Mouse (Mus musculus): ENCODE results near the gene Anpep. TPM values are rescaled to one million over a fixed set of nuclear protein-coding genes. Genes with fewer than 3 reads are reported as not detected.
"Not testable (repeated sequence)": the region's sequence is repeated elsewhere in the genome, so short reads cannot be mapped to it uniquely, and the experiment has no call there.

Gene Anpep
- polyA plus RNA-seq, 1 experiment from 2014 or later, result 0.99 TPM

GRCm38 (mm10) chr7:79800336-79800735 is 60.5 kb downstream of the Anpep start:
- Histone ChIP-seq H3K36me3 (ENCODE audit: poor library complexity, severe bottlenecking) (no peaks in the 10 kb centered on the region), H3K4me1 (no peaks in the 10 kb centered on the region), H3K9me3 (replicated peaks) (no peaks in the 10 kb centered on the region), H3K27me3 (peaks cover 2% of the 10 kb centered on the region), H3K9ac (no peak overlapping the region), H3K4me2 (no peak overlapping the region), H3K4me3 (no peak overlapping the region), H3K27ac (no peak overlapping the region)
- WGBS, result 81% methylated on average over 4 of the region's 4 CpGs
- no peak for ATAC-seq

DNA sequence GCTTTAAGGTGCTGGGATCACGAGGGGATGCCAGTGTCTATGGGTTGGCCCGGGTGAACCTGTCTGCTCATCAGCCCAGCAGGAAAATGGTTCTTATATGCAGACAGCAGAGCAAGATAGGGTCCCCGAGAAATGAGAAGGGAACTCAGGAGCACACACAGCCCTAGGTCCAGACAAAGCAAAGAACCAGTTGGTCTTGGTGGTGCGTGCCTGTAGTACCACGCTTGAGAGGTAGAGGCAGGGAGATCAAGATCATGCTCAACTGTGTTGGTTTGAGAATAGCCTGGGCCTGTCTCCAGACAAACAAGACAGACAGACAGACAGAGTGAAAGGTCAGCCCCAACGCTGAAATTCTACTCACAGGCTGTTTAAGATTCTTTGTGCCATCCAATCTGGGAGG is 61.4 kb downstream of the Anpep start:
- 80% methylated on average over 6 of the region's 6 CpGs for WGBS
- ATAC-seq, result no peak

DNA sequence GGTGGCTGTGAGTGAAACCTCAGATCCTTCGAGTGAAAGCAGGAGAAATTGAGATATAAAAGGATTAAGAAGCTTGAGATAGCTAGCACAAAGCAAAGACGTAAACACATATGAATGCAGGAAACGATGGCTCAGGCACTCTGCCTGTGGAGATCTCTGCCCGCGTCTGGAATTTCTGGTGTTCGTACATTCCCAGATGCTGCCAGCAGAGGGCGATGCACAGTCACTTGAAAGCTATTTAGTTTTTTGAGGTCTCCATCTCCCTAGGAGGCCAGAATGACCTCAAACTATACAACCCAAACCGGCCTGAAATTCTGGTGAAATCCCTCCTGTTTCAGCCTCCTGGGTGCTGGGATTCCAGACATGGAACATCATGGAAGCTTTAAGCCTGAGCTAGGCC is 61.8 kb downstream of the Anpep start:
- H3K27me3 ChIP-seq, result peaks cover 15% of the 10 kb centered on the region
- no peaks in the 10 kb centered on the region for H3K36me3 ChIP-seq (ENCODE audit: poor library complexity, severe bottlenecking)
- no peaks in the 10 kb centered on the region for H3K9me3 ChIP-seq (replicated peaks)
- no peak overlapping the region for H3K27ac ChIP-seq
- H3K9ac ChIP-seq, result no peak overlapping the region
- no peak overlapping the region for H3K4me2 ChIP-seq
- ATAC-seq, result 0 out of 2 replicates have a peak, but pooled peaks have one; percentile 8
- H3K4me1 ChIP-seq, result no peaks in the 10 kb centered on the region
- H3K4me3 ChIP-seq, result no peak overlapping the region
- 5% methylated on average over 8 of the region's 8 CpGs for WGBS

More for the DNA sequence above, 61.4 kb downstream of the Anpep start:
- Histone ChIP-seq H3K9me3 (replicated peaks) (no peaks in the 10 kb centered on the region), H3K27me3 (peaks cover 10% of the 10 kb centered on the region), H3K27ac (no peak overlapping the region), H3K9ac (no peak overlapping the region), H3K36me3 (ENCODE audit: poor library complexity, severe bottlenecking) (no peaks in the 10 kb centered on the region), H3K4me1 (no peaks in the 10 kb centered on the region), H3K4me3 (no peak overlapping the region), H3K4me2 (no peak overlapping the region)

DNA sequence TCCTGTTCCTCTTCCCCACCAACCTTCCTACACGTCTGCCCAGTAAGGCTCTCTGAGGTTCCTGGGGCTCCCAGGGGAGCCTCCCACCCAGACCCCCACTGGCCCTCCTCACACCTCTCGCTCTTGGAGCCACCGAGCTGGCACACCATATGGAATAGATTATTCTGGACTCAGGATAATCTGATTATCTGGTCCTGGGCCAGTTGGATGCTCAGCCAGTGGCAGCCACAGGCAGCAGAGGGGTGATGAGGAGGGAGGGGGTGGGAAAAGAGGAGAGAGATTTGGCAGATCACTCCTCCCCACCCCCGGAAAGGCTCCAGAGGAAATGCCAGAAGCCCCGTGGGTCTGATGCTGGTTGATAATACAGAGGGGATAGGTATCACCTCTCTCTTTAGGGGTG is 62.3 kb downstream of the Anpep start:
- no peak overlapping the region for H3K9ac ChIP-seq
- 26% methylated on average over 5 of the region's 5 CpGs for WGBS
- ATAC-seq, result no peak
- no peaks in the 10 kb centered on the region for H3K4me1 ChIP-seq
- no peak overlapping the region for H3K27ac ChIP-seq
- H3K27me3 ChIP-seq, result peaks cover 19% of the 10 kb centered on the region
- H3K4me2 ChIP-seq, result no peak overlapping the region
- H3K9me3 ChIP-seq (replicated peaks), result no peaks in the 10 kb centered on the region
- H3K4me3 ChIP-seq, result no peak overlapping the region
- H3K36me3 ChIP-seq (ENCODE audit: poor library complexity, severe bottlenecking), result no peaks in the 10 kb centered on the region

- Histone ChIP-seq H3K27ac (no peak within 1 kb of the TSS), H3K4me2 (peak within 1 kb of the TSS; percentile 73), H3K36me3 (ENCODE audit: poor library complexity, severe bottlenecking) (no peaks in the 10 kb centered on the region), H3K9me3 (replicated peaks) (no peaks in the 10 kb centered on the region), H3K4me1 (peaks cover 15% of the 10 kb centered on the region; the same call in 1 of the 2 replicates), H3K27me3 (peaks cover 53% of the 10 kb centered on the region), H3K4me3 (peak within 1 kb of the TSS; percentile 46), H3K9ac (peak within 1 kb of the TSS; percentile 60)
- ATAC-seq, result peak; percentile 14; the same call in 1 of the 2 replicates
- 70% methylated on average over 6 of the region's 6 CpGs for WGBS
These were observed 67.2 kb downstream of the Anpep start, which contains the start of gene Mesp1 for GRCm38 (mm10) chr7:79793688-79794087. TSS of gene Mesp1 (minus strand) at chr7:79793788.

DNA sequence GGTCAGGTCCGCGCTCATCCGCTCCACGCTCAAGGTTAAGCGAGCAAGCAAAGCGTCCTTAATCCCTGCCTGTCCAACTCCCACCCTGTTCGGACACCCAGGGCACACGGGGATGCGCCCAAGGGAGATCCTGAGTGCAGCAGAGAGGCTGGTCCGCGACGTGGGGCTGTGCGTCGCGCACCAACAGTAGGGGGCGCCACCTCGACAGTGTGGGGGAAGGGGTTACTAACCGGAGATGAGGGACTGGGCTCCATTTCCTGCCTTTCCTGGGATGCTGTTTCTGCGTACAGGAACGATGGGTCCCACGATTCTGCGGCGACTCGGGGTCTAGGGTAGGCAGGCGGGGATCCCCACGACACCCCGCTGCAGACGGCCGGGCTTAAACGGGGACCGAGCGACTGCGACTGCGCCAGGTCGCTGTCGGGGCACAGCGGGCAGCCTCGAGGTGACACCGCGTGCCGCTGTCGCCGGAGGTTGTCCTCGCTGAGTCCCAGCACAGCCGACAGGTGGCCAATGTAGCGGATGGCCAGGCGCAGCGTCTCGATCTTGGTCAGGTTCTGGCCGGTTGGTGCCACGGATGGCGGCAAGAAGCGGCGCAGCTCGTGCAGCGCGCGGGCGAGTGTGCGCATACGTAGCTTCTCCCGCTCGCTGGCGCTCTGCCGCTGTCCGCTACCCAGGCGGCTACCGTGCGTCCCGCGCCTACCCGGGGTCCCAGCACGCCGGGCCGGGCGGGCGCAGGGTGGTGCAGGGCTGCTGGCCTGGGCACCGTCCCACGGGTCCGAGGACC is 68.0 kb downstream of the Anpep start:
- Histone ChIP-seq H3K36me3 (ENCODE audit: poor library complexity, severe bottlenecking) (no peaks in the 10 kb centered on the region), H3K27ac (no peak overlapping the region), H3K9me3 (replicated peaks) (no peaks in the 10 kb centered on the region), H3K27me3 (peaks cover 52% of the 10 kb centered on the region), H3K4me1 (peaks cover 15% of the 10 kb centered on the region; the same call in 1 of the 2 replicates), H3K4me2 (peak overlapping the region; percentile 73), H3K4me3 (peak overlapping the region; percentile 46), H3K9ac (peak overlapping the region; percentile 60)
- 1% methylated on average over 73 of the region's 80 CpGs for WGBS
- ATAC-seq, result peak; percentile 61; the same call in 1 of the 2 replicates

DNA sequence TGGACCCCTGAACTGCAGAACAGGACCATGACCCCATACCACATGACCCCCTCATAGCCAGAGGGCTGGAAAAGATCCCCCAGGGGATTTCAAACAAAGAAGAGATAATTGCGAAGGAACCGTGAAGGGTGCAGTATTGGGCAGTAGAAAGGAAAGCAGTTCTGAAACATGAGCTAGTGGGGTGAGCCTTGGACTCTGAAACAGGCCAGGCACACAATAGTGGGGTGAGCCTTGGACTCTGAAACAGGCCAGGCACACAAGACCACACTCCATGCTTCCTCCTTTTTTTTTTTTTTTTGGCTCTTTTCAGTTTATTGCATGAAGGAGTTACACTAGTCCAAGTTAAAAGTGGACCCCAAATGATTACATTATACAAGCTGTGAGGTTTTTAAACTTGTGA is 71.0 kb downstream of the Anpep start:
- not testable (repeated sequence) for H3K9me3 ChIP-seq (replicated peaks); H3K27ac ChIP-seq; ATAC-seq; H3K36me3 ChIP-seq (ENCODE audit: poor library complexity, severe bottlenecking); H3K9ac ChIP-seq; H3K4me2 ChIP-seq; H3K4me3 ChIP-seq
- WGBS, result 33% methylated on average over 2 of the region's 2 CpGs
- Histone ChIP-seq H3K27me3 (peaks cover 45% of the 10 kb centered on the region), H3K4me1 (peaks cover 15% of the 10 kb centered on the region; the same call in 1 of the 2 replicates)

DNA sequence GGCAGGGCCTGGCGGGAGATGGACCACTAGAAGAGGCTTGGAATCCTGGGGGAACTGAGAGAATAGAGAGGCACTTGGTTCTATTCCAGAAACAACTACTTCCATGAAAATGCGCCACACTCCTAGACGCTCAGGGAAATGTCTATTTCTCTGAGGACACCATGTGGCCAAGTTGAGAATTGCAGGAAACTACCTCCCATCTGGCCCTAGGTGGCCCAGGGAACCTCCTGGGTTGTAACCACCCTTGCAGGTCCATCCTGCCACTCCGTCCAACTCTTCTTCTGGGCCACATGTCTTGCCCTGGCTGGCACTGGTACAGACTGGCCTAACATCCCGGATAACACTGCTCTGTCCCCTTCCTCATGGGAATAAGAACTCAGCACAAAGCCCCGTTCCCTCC is 74.6 kb downstream of the Anpep start:
- Histone ChIP-seq H3K4me2 (no peak overlapping the region), H3K27ac (no peak overlapping the region), H3K36me3 (ENCODE audit: poor library complexity, severe bottlenecking) (no peaks in the 10 kb centered on the region), H3K9me3 (replicated peaks) (no peaks in the 10 kb centered on the region), H3K4me1 (no peaks in the 10 kb centered on the region), H3K9ac (no peak overlapping the region), H3K4me3 (no peak overlapping the region), H3K27me3 (peaks cover 10% of the 10 kb centered on the region)
- 19% methylated on average over 6 of the region's 6 CpGs for WGBS
- ATAC-seq, result 0 out of 2 replicates have a peak, but pooled peaks have one; percentile 27

DNA sequence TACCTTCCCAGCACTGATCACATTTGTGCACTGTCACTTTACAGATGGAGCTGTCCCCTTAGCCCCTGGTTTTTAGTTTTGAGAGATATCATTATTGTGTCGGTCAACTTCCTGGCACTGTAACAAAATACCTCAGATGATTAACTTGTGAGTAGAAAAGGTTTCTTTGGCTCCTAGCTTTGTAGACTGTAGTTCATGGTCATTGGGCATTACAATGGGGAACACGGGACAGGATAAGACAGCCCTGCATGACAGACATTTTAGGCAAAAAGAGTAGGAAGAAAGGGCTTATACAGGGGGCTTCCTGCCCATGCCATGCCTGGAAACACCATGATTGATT is 78.4 kb downstream of the Anpep start:
- Histone ChIP-seq H3K4me3 (no peak overlapping the region), H3K4me2 (no peak overlapping the region), H3K9ac (no peak overlapping the region), H3K27ac (no peak overlapping the region), H3K9me3 (replicated peaks) (no peaks in the 10 kb centered on the region), H3K4me1 (no peaks in the 10 kb centered on the region), H3K27me3 (no peaks in the 10 kb centered on the region), H3K36me3 (ENCODE audit: poor library complexity, severe bottlenecking) (no peaks in the 10 kb centered on the region)
- no peak for ATAC-seq
- WGBS, result 78% methylated on average over 2 of the region's 2 CpGs

- no peak overlapping the region for H3K27ac ChIP-seq
- no peaks in the 10 kb centered on the region for H3K9me3 ChIP-seq (replicated peaks)
- H3K36me3 ChIP-seq (ENCODE audit: poor library complexity, severe bottlenecking), result no peaks in the 10 kb centered on the region
- H3K27me3 ChIP-seq, result no peaks in the 10 kb centered on the region
- no peaks in the 10 kb centered on the region for H3K4me1 ChIP-seq
- no peak overlapping the region for H3K4me3 ChIP-seq
- H3K9ac ChIP-seq, result no peak overlapping the region
- H3K4me2 ChIP-seq, result no peak overlapping the region
- WGBS, result 81% methylated on average over 11 of the region's 11 CpGs
- ATAC-seq, result no peak
These were observed 78.9 kb downstream of the Anpep start for GRCm38 (mm10) chr7:79781826-79782515.

- no peaks in the 10 kb centered on the region for H3K36me3 ChIP-seq (ENCODE audit: poor library complexity, severe bottlenecking)
- ATAC-seq, result no peak
- no peaks in the 10 kb centered on the region for H3K27me3 ChIP-seq
- H3K9ac ChIP-seq, result 0 out of 2 replicates have a peak overlapping the region, but pooled peaks have one; percentile 22
- no peak overlapping the region for H3K4me3 ChIP-seq
- no peaks in the 10 kb centered on the region for H3K9me3 ChIP-seq (replicated peaks)
- 35% methylated on average over 16 of the region's 16 CpGs for WGBS
- H3K4me1 ChIP-seq, result no peaks in the 10 kb centered on the region
- H3K27ac ChIP-seq, result no peak overlapping the region
- H3K4me2 ChIP-seq, result peak overlapping the region; percentile 41
These were observed 79.9 kb downstream of the Anpep start for GRCm38 (mm10) chr7:79780647-79781626.

Data from forebrain, embryonic 13.5 days (tissue).